Mouse (Mus musculus): ENCODE results near the gene Gpr62. TPM values are rescaled to one million over a fixed set of nuclear protein-coding genes. Genes with fewer than 3 reads are reported as not detected.
A peak's percentile ranks its signal among the peaks of the same experiment; 100 is the strongest.

Gene Gpr62
- polyA plus RNA-seq, 1 experiment from 2014 or later = 0.20 TPM

GRCm38 (mm10) chr9:106421865-106422160 lies 43.9 kb downstream of the Gpr62 start:
- DNase-seq (ENCODE audit: low spot score) = peak; percentile 83

- no peak for DNase-seq (ENCODE audit: low spot score)
Observed at GRCm38 (mm10) chr9:106421033-106421864, 44.5 kb downstream of the Gpr62 start.

GRCm38 (mm10) chr9:106420608-106421007 lies 45.1 kb downstream of the Gpr62 start:
- no peak for DNase-seq (ENCODE audit: low spot score)

GRCm38 (mm10) chr9:106417841-106418625 lies 47.7 kb downstream of the Gpr62 start:
- no peak for DNase-seq (ENCODE audit: low spot score)

- DNase-seq (ENCODE audit: low spot score) = no peak
Observed at GRCm38 (mm10) chr9:106416826-106417225, 48.9 kb downstream of the Gpr62 start.

Other genes with a start within 250 kb of the Gpr62 start
- 0.12 and 0.30 TPM in 2 replicates for gene Tlr9, start 243.3 kb downstream of the Gpr62 start, polyA plus RNA-seq (2015; fragmentation: Nextera tagmentation; extraction: Ambion mirVana)
- gene Alas1, start 217.3 kb downstream of the Gpr62 start, polyA plus RNA-seq (2015; fragmentation: Nextera tagmentation; extraction: Ambion mirVana) = 80.1 and 93.8 TPM in 2 replicates
- 35.6 and 37.2 TPM in 2 replicates for gene Poc1a, start 184.9 kb downstream of the Gpr62 start, polyA plus RNA-seq (2015; fragmentation: Nextera tagmentation; extraction: Ambion mirVana)
- gene Dusp7, start 97.3 kb downstream of the Gpr62 start, polyA plus RNA-seq (2015; fragmentation: Nextera tagmentation; extraction: Ambion mirVana) = 9.1 and 11.3 TPM in 2 replicates
- 1,071 and 1,139 TPM in 2 replicates for gene Rpl29, start 36.5 kb downstream of the Gpr62 start, polyA plus RNA-seq (2015; fragmentation: Nextera tagmentation; extraction: Ambion mirVana)
- gene Acy1, start 27.6 kb downstream of the Gpr62 start, polyA plus RNA-seq (2015; fragmentation: Nextera tagmentation; extraction: Ambion mirVana) = 17.4 and 18.3 TPM in 2 replicates
- 9.4 and 13.0 TPM in 2 replicates for gene Abhd14b, start 18.5 kb downstream of the Gpr62 start, polyA plus RNA-seq (2015; fragmentation: Nextera tagmentation; extraction: Ambion mirVana)
- 15.7 and 19.6 TPM in 2 replicates for gene Abhd14a, start 18.3 kb downstream of the Gpr62 start, polyA plus RNA-seq (2015; fragmentation: Nextera tagmentation; extraction: Ambion mirVana)
- 12.6 and 16.3 TPM in 2 replicates for gene Pcbp4, start 12.6 kb downstream of the Gpr62 start, polyA plus RNA-seq (2015; fragmentation: Nextera tagmentation; extraction: Ambion mirVana)
- 56.8 and 62.7 TPM in 2 replicates for gene Rrp9, start 10.0 kb upstream of the Gpr62 start, polyA plus RNA-seq (2015; fragmentation: Nextera tagmentation; extraction: Ambion mirVana)
- 18.0 and 22.3 TPM in 2 replicates for gene Parp3, start 11.0 kb upstream of the Gpr62 start, polyA plus RNA-seq (2015; fragmentation: Nextera tagmentation; extraction: Ambion mirVana)
- gene Iqcf1, start 34.0 kb upstream of the Gpr62 start, polyA plus RNA-seq (2015; fragmentation: Nextera tagmentation; extraction: Ambion mirVana) = not detected in 2 replicates
- 0.26 and 0.27 TPM in 2 replicates for gene Iqcf5, start 48.6 kb upstream of the Gpr62 start, polyA plus RNA-seq (2015; fragmentation: Nextera tagmentation; extraction: Ambion mirVana)
- not detected in 2 replicates for gene Iqcf3, start 95.7 kb upstream of the Gpr62 start, polyA plus RNA-seq (2015; fragmentation: Nextera tagmentation; extraction: Ambion mirVana)
- not detected in 2 replicates for gene Iqcf4, start 105.1 kb upstream of the Gpr62 start, polyA plus RNA-seq (2015; fragmentation: Nextera tagmentation; extraction: Ambion mirVana)
- not detected in 2 replicates for gene Iqcf6, start 160.6 kb upstream of the Gpr62 start, polyA plus RNA-seq (2015; fragmentation: Nextera tagmentation; extraction: Ambion mirVana)
- gene Grm2, start 190.1 kb upstream of the Gpr62 start, polyA plus RNA-seq (2015; fragmentation: Nextera tagmentation; extraction: Ambion mirVana) = 0.10 and 0.12 TPM in 2 replicates
- 47.0 and 60.1 TPM in 2 replicates for gene Tex264, start 220.0 kb upstream of the Gpr62 start, polyA plus RNA-seq (2015; fragmentation: Nextera tagmentation; extraction: Ambion mirVana)